Mouse (Mus musculus): Measurements from ENCODE around the gene Mical2.

GRCm38 (mm10) chr7:112247890-112248289, 22.2 kb downstream of the Mical2 start:
- TF ChIP-seq TAL1 (IDR thresholded peaks at IDR 0.05; ENCODE audit: low read length) (no peak), GATA1 (IDR thresholded peaks at IDR 0.05; ENCODE audit: low read length) (no peak)

Data from erythroblast, embryonic 14.5 days (primary cell).